Mouse (Mus musculus) hindbrain, embryonic 16.5 days (tissue): ENCODE measurements around the gene Nsun2. TPM values are rescaled to one million over a fixed set of nuclear protein-coding genes. Genes with fewer than 3 reads are reported as not detected.
A peak's percentile ranks its signal among the peaks of the same experiment; 100 is the strongest.

ENCODE experiments used
- ATAC-seq: fragments of 200-750 bp; cut with Nextera tagmentation; 2 replicates; pipeline ENCODE4 v1.8.0; 2017; ENCODE audit warnings: moderate TSS enrichment, moderate library complexity
- H3K27ac ChIP-seq: fragments of 300-500 bp; sonication (generic); 2 replicates; pipeline ENCODE4 v1.5.1; 2014; ENCODE audit warnings: low read depth, mild to moderate bottlenecking, control low read depth, low read length, moderate library complexity
- H3K27me3 ChIP-seq: fragments of 300-500 bp; sonication (generic); replicated peaks from 2 replicates; pipeline ENCODE4 v1.6.1; 2014; ENCODE audit warnings: low read length; ENCODE audit not compliant: control insufficient read depth, insufficient read depth
- H3K36me3 ChIP-seq: fragments of 300-500 bp; sonication (generic); 2 replicates; pipeline ENCODE4 v1.6.1; 2014; ENCODE audit warnings: mild to moderate bottlenecking, low read length, moderate library complexity, mixed read lengths; ENCODE audit not compliant: control insufficient read depth, insufficient read depth
- H3K4me1 ChIP-seq: fragments of 300-500 bp; sonication (generic); 2 replicates; pipeline ENCODE4 v1.6.1; 2014; ENCODE audit warnings: low read depth, low read length; ENCODE audit not compliant: control insufficient read depth, insufficient read depth
- H3K4me2 ChIP-seq: fragments of 300-500 bp; sonication (generic); 2 replicates; pipeline ENCODE4 v1.6.1; 2014; ENCODE audit warnings: mild to moderate bottlenecking, low read length, control low read depth, moderate library complexity
- H3K4me3 ChIP-seq: fragments of 300-500 bp; sonication (generic); 2 replicates; pipeline ENCODE4 v1.5.1; 2014; ENCODE audit warnings: mild to moderate bottlenecking, low read length, control low read depth, moderate library complexity
- H3K9ac ChIP-seq: fragments of 300-500 bp; sonication (generic); 2 replicates; pipeline ENCODE4 v1.6.1; 2014; ENCODE audit warnings: low read depth, mild to moderate bottlenecking, control low read depth, low read length, moderate library complexity
- H3K9me3 ChIP-seq: fragments of 300-500 bp; sonication (generic); 2 replicates; pipeline ENCODE4 v1.6.1; 2014; ENCODE audit warnings: mild to moderate bottlenecking, low read length, moderate library complexity; ENCODE audit not compliant: control insufficient read depth
- WGBS: fragments of 180-500 bp; shearing (Covaris S2); extraction: QIAGEN DNeasy Blood & Tissue Kit; methylation state at CpG from one replicate; pipeline ENCODE4 v1.1.7; 2014; 5-methylcytosine and 5-hydroxymethylcytosine counted together
- polyA plus RNA-seq: library from polyadenylated mRNA; unstranded; fragments of >200 nt; fragmentation: Nextera tagmentation; extraction: Ambion mirVana; gene quantifications from 2 replicates; pipeline ENCODE4 v1.2.1, GENCODE M21; 2015

The Nsun2 gene
- polyA plus RNA-seq, 1 experiment from 2014 or later: 73.8 TPM

GRCm38 (mm10) chr13:69610751-69611397 lies 77.3 kb downstream of the Nsun2 start:
- ATAC-seq: peak; percentile 0; the same call in 1 of the 2 replicates
- peak overlapping the region; percentile 65 for H3K27ac ChIP-seq

GRCm38 (mm10) chr13:69611398-69612174 lies 78.0 kb downstream of the Nsun2 start, which contains the start of gene Srd5a1:
Gene Srd5a1 (minus strand): TSS chr13:69611442.
- peak within 1 kb of the TSS; percentile 99 for H3K4me3 ChIP-seq
- H3K36me3 ChIP-seq: peaks cover 14% of the 10 kb centered on the region
- peak within 1 kb of the TSS; percentile 98 for H3K4me2 ChIP-seq
- WGBS: under 1% methylated on average over 68 of the region's 69 CpGs
- peak within 1 kb of the TSS; percentile 81 for H3K9ac ChIP-seq
- no peaks in the 10 kb centered on the region for H3K27me3 ChIP-seq
- H3K27ac ChIP-seq: peak within 1 kb of the TSS; percentile 79
- H3K4me1 ChIP-seq: peaks cover 13% of the 10 kb centered on the region
- no peaks in the 10 kb centered on the region for H3K9me3 ChIP-seq
- ATAC-seq: peak; percentile 99

More at GRCm38 (mm10) chr13:69610751-69611397, 77.3 kb downstream of the Nsun2 start:
- Histone ChIP-seq H3K9me3 (no peaks in the 10 kb centered on the region), H3K4me2 (peak overlapping the region; percentile 98), H3K4me3 (peak overlapping the region; percentile 99), H3K27me3 (no peaks in the 10 kb centered on the region), H3K4me1 (peaks cover 13% of the 10 kb centered on the region), H3K36me3 (peaks cover 12% of the 10 kb centered on the region), H3K9ac (peak overlapping the region; percentile 69)
- WGBS: under 1% methylated on average over 40 of the region's 40 CpGs

GRCm38 (mm10) chr13:69612175-69612544 lies 78.6 kb downstream of the Nsun2 start:
- Histone ChIP-seq H3K27me3 (no peaks in the 10 kb centered on the region), H3K4me2 (peak overlapping the region; percentile 86), H3K36me3 (peaks cover 20% of the 10 kb centered on the region), H3K4me1 (peaks cover 13% of the 10 kb centered on the region), H3K27ac (peak overlapping the region; percentile 79; the same call in 1 of the 2 replicates), H3K9me3 (no peaks in the 10 kb centered on the region), H3K9ac (peak overlapping the region; percentile 81), H3K4me3 (peak overlapping the region; percentile 99)
- under 1% methylated on average over 24 of the region's 24 CpGs for WGBS
- ATAC-seq: no peak

- Histone ChIP-seq H3K36me3 (peaks cover 57% of the 10 kb centered on the region), H3K4me3 (no peak overlapping the region), H3K9me3 (no peaks in the 10 kb centered on the region), H3K4me2 (no peak overlapping the region), H3K4me1 (peaks cover 8% of the 10 kb centered on the region), H3K27me3 (no peaks in the 10 kb centered on the region), H3K27ac (no peak overlapping the region), H3K9ac (no peak overlapping the region)
- WGBS: 95% methylated on average over 6 of the region's 6 CpGs
- ATAC-seq: no peak
These were observed 83.2 kb downstream of the Nsun2 start for GRCm38 (mm10) chr13:69616716-69617115.

GRCm38 (mm10) chr13:69623843-69624242 lies 90.3 kb downstream of the Nsun2 start:
- ATAC-seq: no peak
- WGBS: 72% methylated on average over 5 of the region's 5 CpGs
- no peaks in the 10 kb centered on the region for H3K9me3 ChIP-seq

GRCm38 (mm10) chr13:69624510-69624909 lies 91.0 kb downstream of the Nsun2 start:
- Histone ChIP-seq H3K9ac (no peak overlapping the region), H3K9me3 (no peaks in the 10 kb centered on the region), H3K4me3 (no peak overlapping the region), H3K4me2 (no peak overlapping the region), H3K36me3 (peaks cover 77% of the 10 kb centered on the region), H3K4me1 (no peaks in the 10 kb centered on the region), H3K27ac (no peak overlapping the region), H3K27me3 (no peaks in the 10 kb centered on the region)
- ATAC-seq: no peak
- 96% methylated on average over 3 of the region's 3 CpGs for WGBS

More at GRCm38 (mm10) chr13:69623843-69624242, 90.3 kb downstream of the Nsun2 start:
- Histone ChIP-seq H3K9ac (no peak overlapping the region), H3K27ac (no peak overlapping the region), H3K36me3 (peaks cover 78% of the 10 kb centered on the region), H3K4me3 (no peak overlapping the region), H3K4me2 (no peak overlapping the region), H3K27me3 (no peaks in the 10 kb centered on the region), H3K4me1 (no peaks in the 10 kb centered on the region)

- Histone ChIP-seq H3K4me3 (no peak overlapping the region), H3K27me3 (no peaks in the 10 kb centered on the region), H3K4me2 (no peak overlapping the region), H3K27ac (no peak overlapping the region), H3K9ac (no peak overlapping the region), H3K36me3 (peaks cover 82% of the 10 kb centered on the region), H3K4me1 (no peaks in the 10 kb centered on the region), H3K9me3 (no peaks in the 10 kb centered on the region)
- no peak for ATAC-seq
- WGBS: 96% methylated on average over 3 of the region's 3 CpGs
These were observed 94.4 kb downstream of the Nsun2 start for GRCm38 (mm10) chr13:69627941-69628340.

- no peak overlapping the region for H3K4me2 ChIP-seq
- H3K36me3 ChIP-seq: peaks cover 83% of the 10 kb centered on the region
- H3K9ac ChIP-seq: no peak overlapping the region
- no peaks in the 10 kb centered on the region for H3K27me3 ChIP-seq
- no peak overlapping the region for H3K4me3 ChIP-seq
- H3K9me3 ChIP-seq: no peaks in the 10 kb centered on the region
- ATAC-seq: no peak
- WGBS: 72% methylated on average over 8 of the region's 8 CpGs
- H3K4me1 ChIP-seq: no peaks in the 10 kb centered on the region
- H3K27ac ChIP-seq: no peak overlapping the region
These were observed 97.0 kb downstream of the Nsun2 start for GRCm38 (mm10) chr13:69630576-69630975.

GRCm38 (mm10) chr13:69631111-69631510 lies 97.6 kb downstream of the Nsun2 start:
- no peaks in the 10 kb centered on the region for H3K4me1 ChIP-seq
- H3K9ac ChIP-seq: no peak overlapping the region
- no peaks in the 10 kb centered on the region for H3K9me3 ChIP-seq
- H3K27ac ChIP-seq: no peak overlapping the region
- H3K36me3 ChIP-seq: peaks cover 83% of the 10 kb centered on the region
- no peak for ATAC-seq
- H3K4me2 ChIP-seq: no peak overlapping the region
- H3K27me3 ChIP-seq: no peaks in the 10 kb centered on the region
- 84% methylated on average over 3 of the region's 3 CpGs for WGBS
- no peak overlapping the region for H3K4me3 ChIP-seq
